Mouse (Mus musculus): ENCODE measurements around the gene Trappc6a. TPM values are rescaled to one million over a fixed set of nuclear protein-coding genes. Genes with fewer than 3 reads are reported as not detected.
A peak's percentile ranks its signal among the peaks of the same experiment; 100 is the strongest.

The Trappc6a gene
- polyA plus RNA-seq, 1 experiment from 2014 or later, result 51.6 TPM

- H3K36me3 ChIP-seq (ENCODE audit: control insufficient read depth, insufficient read depth, low read length), result no peaks in the 10 kb centered on the region; the same call in 1 of the 2 replicates
- H3K4me3 ChIP-seq (ENCODE audit: low read depth, low read length), result no peak overlapping the region
- no peaks in the 10 kb centered on the region for H3K9me3 ChIP-seq (ENCODE audit: control insufficient read depth, low read length)
- H3K9ac ChIP-seq (ENCODE audit: low read length), result no peak overlapping the region
- no peak overlapping the region for H3K27ac ChIP-seq (ENCODE audit: low read depth, low read length)
- H3K27me3 ChIP-seq (ENCODE audit: control insufficient read depth, insufficient read depth, low read length), result no peaks in the 10 kb centered on the region
- H3K4me2 ChIP-seq, result no peak overlapping the region
- no peak for DNase-seq (ENCODE audit: low spot score, missing footprints)
- no peak for ATAC-seq (ENCODE audit: low FRiP score)
- H3K4me1 ChIP-seq (ENCODE audit: control insufficient read depth, insufficient read depth, low read length), result no peaks in the 10 kb centered on the region
- WGBS, result 92% methylated on average over 10 of the region's 10 CpGs
Measured at GRCm38 (mm10) chr7:19549394-19549793, 41.2 kb downstream of the Trappc6a start.

- no peaks in the 10 kb centered on the region for H3K27me3 ChIP-seq (ENCODE audit: control insufficient read depth, insufficient read depth, low read length)
- H3K36me3 ChIP-seq (ENCODE audit: control insufficient read depth, insufficient read depth, low read length), result no peaks in the 10 kb centered on the region; the same call in 1 of the 2 replicates
- H3K4me1 ChIP-seq (ENCODE audit: control insufficient read depth, insufficient read depth, low read length), result no peaks in the 10 kb centered on the region
- no peak overlapping the region for H3K4me3 ChIP-seq (ENCODE audit: low read depth, low read length)
- H3K4me2 ChIP-seq, result no peak overlapping the region
- no peak overlapping the region for H3K27ac ChIP-seq (ENCODE audit: low read depth, low read length)
- no peak overlapping the region for H3K9ac ChIP-seq (ENCODE audit: low read length)
- DNase-seq (ENCODE audit: low spot score, missing footprints) (no peak), ATAC-seq (ENCODE audit: low FRiP score) (no peak)
- 93% methylated on average over 5 of the region's 5 CpGs for WGBS
- H3K9me3 ChIP-seq (ENCODE audit: control insufficient read depth, low read length), result no peaks in the 10 kb centered on the region
Measured at GRCm38 (mm10) chr7:19551634-19552033, 43.4 kb downstream of the Trappc6a start.

- Histone ChIP-seq H3K9ac (ENCODE audit: low read length) (no peak overlapping the region), H3K9me3 (ENCODE audit: control insufficient read depth, low read length) (no peaks in the 10 kb centered on the region), H3K4me1 (ENCODE audit: control insufficient read depth, insufficient read depth, low read length) (no peaks in the 10 kb centered on the region), H3K27ac (ENCODE audit: low read depth, low read length) (no peak overlapping the region), H3K36me3 (ENCODE audit: control insufficient read depth, insufficient read depth, low read length) (no peaks in the 10 kb centered on the region; the same call in 1 of the 2 replicates), H3K27me3 (ENCODE audit: control insufficient read depth, insufficient read depth, low read length) (no peaks in the 10 kb centered on the region), H3K4me3 (ENCODE audit: low read depth, low read length) (no peak overlapping the region), H3K4me2 (no peak overlapping the region)
- no peak for DNase-seq (ENCODE audit: low spot score, missing footprints)
- no peak for ATAC-seq (ENCODE audit: low FRiP score)
- 84% methylated on average over 2 of the region's 2 CpGs for WGBS
Measured at GRCm38 (mm10) chr7:19552443-19552842, 44.2 kb downstream of the Trappc6a start.

GRCm38 (mm10) chr7:19554168-19554567 lies 46.0 kb downstream of the Trappc6a start:
- Histone ChIP-seq H3K27me3 (ENCODE audit: control insufficient read depth, insufficient read depth, low read length) (no peaks in the 10 kb centered on the region), H3K27ac (ENCODE audit: low read depth, low read length) (no peak overlapping the region), H3K4me3 (ENCODE audit: low read depth, low read length) (no peak overlapping the region), H3K9me3 (ENCODE audit: control insufficient read depth, low read length) (no peaks in the 10 kb centered on the region), H3K9ac (ENCODE audit: low read length) (no peak overlapping the region), H3K4me1 (ENCODE audit: control insufficient read depth, insufficient read depth, low read length) (peaks cover 4% of the 10 kb centered on the region; the same call in 1 of the 2 replicates), H3K36me3 (ENCODE audit: control insufficient read depth, insufficient read depth, low read length) (no peaks in the 10 kb centered on the region; the same call in 1 of the 2 replicates), H3K4me2 (no peak overlapping the region)
- ATAC-seq (ENCODE audit: low FRiP score) (no peak), DNase-seq (ENCODE audit: low spot score, missing footprints) (no peak)
- 80% methylated on average over 1 of the region's 1 CpGs for WGBS

- Histone ChIP-seq H3K4me2 (no peak overlapping the region), H3K27me3 (ENCODE audit: control insufficient read depth, insufficient read depth, low read length) (no peaks in the 10 kb centered on the region), H3K9ac (ENCODE audit: low read length) (no peak overlapping the region), H3K36me3 (ENCODE audit: control insufficient read depth, insufficient read depth, low read length) (no peaks in the 10 kb centered on the region; the same call in 1 of the 2 replicates), H3K27ac (ENCODE audit: low read depth, low read length) (no peak overlapping the region), H3K4me1 (ENCODE audit: control insufficient read depth, insufficient read depth, low read length) (peaks cover 18% of the 10 kb centered on the region), H3K9me3 (ENCODE audit: control insufficient read depth, low read length) (no peaks in the 10 kb centered on the region), H3K4me3 (ENCODE audit: low read depth, low read length) (no peak overlapping the region)
- 96% methylated on average over 2 of the region's 2 CpGs for WGBS
- no peak for ATAC-seq (ENCODE audit: low FRiP score)
- DNase-seq (ENCODE audit: low spot score, missing footprints), result no peak
Measured at GRCm38 (mm10) chr7:19557086-19557485, 48.9 kb downstream of the Trappc6a start.

GRCm38 (mm10) chr7:19557982-19558900 lies 50.0 kb downstream of the Trappc6a start:
- WGBS, result 96% methylated on average over 6 of the region's 6 CpGs
- Histone ChIP-seq H3K36me3 (ENCODE audit: control insufficient read depth, insufficient read depth, low read length) (no peaks in the 10 kb centered on the region; the same call in 1 of the 2 replicates), H3K4me2 (no peak overlapping the region), H3K9me3 (ENCODE audit: control insufficient read depth, low read length) (no peaks in the 10 kb centered on the region), H3K27ac (ENCODE audit: low read depth, low read length) (no peak overlapping the region), H3K27me3 (ENCODE audit: control insufficient read depth, insufficient read depth, low read length) (no peaks in the 10 kb centered on the region), H3K9ac (ENCODE audit: low read length) (no peak overlapping the region; the same call in 1 of the 2 replicates), H3K4me3 (ENCODE audit: low read depth, low read length) (no peak overlapping the region), H3K4me1 (ENCODE audit: control insufficient read depth, insufficient read depth, low read length) (peaks cover 21% of the 10 kb centered on the region)
- DNase-seq (ENCODE audit: low spot score, missing footprints) (no peak), ATAC-seq (ENCODE audit: low FRiP score) (no peak)

- no peaks in the 10 kb centered on the region; the same call in 1 of the 2 replicates for H3K36me3 ChIP-seq (ENCODE audit: control insufficient read depth, insufficient read depth, low read length)
- no peak overlapping the region for H3K27ac ChIP-seq (ENCODE audit: low read depth, low read length)
- ATAC-seq (ENCODE audit: low FRiP score) (no peak), DNase-seq (ENCODE audit: low spot score, missing footprints) (peak; percentile 95)
- H3K4me2 ChIP-seq, result no peak overlapping the region
- H3K27me3 ChIP-seq (ENCODE audit: control insufficient read depth, insufficient read depth, low read length), result no peaks in the 10 kb centered on the region
- peaks cover 21% of the 10 kb centered on the region for H3K4me1 ChIP-seq (ENCODE audit: control insufficient read depth, insufficient read depth, low read length)
- 49% methylated on average over 2 of the region's 2 CpGs for WGBS
- H3K9me3 ChIP-seq (ENCODE audit: control insufficient read depth, low read length), result no peaks in the 10 kb centered on the region
- peak overlapping the region; percentile 30 for H3K9ac ChIP-seq (ENCODE audit: low read length)
- no peak overlapping the region for H3K4me3 ChIP-seq (ENCODE audit: low read depth, low read length)
Measured at GRCm38 (mm10) chr7:19558965-19559364, 50.8 kb downstream of the Trappc6a start.

GRCm38 (mm10) chr7:19560491-19561260 lies 52.5 kb downstream of the Trappc6a start:
- peak; percentile 90 for DNase-seq (ENCODE audit: low spot score, missing footprints)
- Histone ChIP-seq H3K27me3 (ENCODE audit: control insufficient read depth, insufficient read depth, low read length) (no peaks in the 10 kb centered on the region), H3K27ac (ENCODE audit: low read depth, low read length) (no peak overlapping the region), H3K9me3 (ENCODE audit: control insufficient read depth, low read length) (no peaks in the 10 kb centered on the region; the same call in 1 of the 2 replicates), H3K4me3 (ENCODE audit: low read depth, low read length) (peak overlapping the region; percentile 81), H3K4me1 (ENCODE audit: control insufficient read depth, insufficient read depth, low read length) (peaks cover 21% of the 10 kb centered on the region), H3K9ac (ENCODE audit: low read length) (peak overlapping the region; percentile 95), H3K4me2 (peak overlapping the region; percentile 88), H3K36me3 (ENCODE audit: control insufficient read depth, insufficient read depth, low read length) (peaks cover 10% of the 10 kb centered on the region)
- 23% methylated on average over 11 of the region's 11 CpGs for WGBS
- ATAC-seq (ENCODE audit: low FRiP score), result no peak

GRCm38 (mm10) chr7:19561431-19561764 lies 53.2 kb downstream of the Trappc6a start:
- WGBS, result 2% methylated on average over 11 of the region's 11 CpGs
- H3K4me1 ChIP-seq (ENCODE audit: control insufficient read depth, insufficient read depth, low read length), result peaks cover 21% of the 10 kb centered on the region
- ATAC-seq (ENCODE audit: low FRiP score) (no peak), DNase-seq (ENCODE audit: low spot score, missing footprints) (no peak)
- H3K9ac ChIP-seq (ENCODE audit: low read length), result peak overlapping the region; percentile 95
- H3K4me3 ChIP-seq (ENCODE audit: low read depth, low read length), result peak overlapping the region; percentile 81
- no peaks in the 10 kb centered on the region for H3K27me3 ChIP-seq (ENCODE audit: control insufficient read depth, insufficient read depth, low read length)
- H3K27ac ChIP-seq (ENCODE audit: low read depth, low read length), result peak overlapping the region; percentile 86; the same call in 1 of the 2 replicates
- peaks cover 10% of the 10 kb centered on the region for H3K36me3 ChIP-seq (ENCODE audit: control insufficient read depth, insufficient read depth, low read length)
- peak overlapping the region; percentile 88 for H3K4me2 ChIP-seq
- H3K9me3 ChIP-seq (ENCODE audit: control insufficient read depth, low read length), result no peaks in the 10 kb centered on the region; the same call in 1 of the 2 replicates
